Mouse (Mus musculus) right cerebral cortex, postnatal 10 days (tissue): ENCODE data around the gene Olfr1462.

ENCODE experiments used
- DNase-seq, 2 experiments: peaks; one replicate each; pipeline ENCODE4 v3.0.0; 2021; ENCODE audit warnings: low spot score in 2 of 2

The Olfr1462 gene

GRCm38 (mm10) chr19:13185434-13185833 is at the start of gene Olfr1462:
Gene Olfr1462 (plus strand): TSS chr19:13185734.
- no peak for DNase-seq

GRCm38 (mm10) chr19:13149449-13149848 is 36.1 kb upstream of the Olfr1462 start, which contains the start of gene Olfr1459:
Gene Olfr1459 (minus strand): TSS chr19:13149549.
- no peak for DNase-seq

- DNase-seq: no peak
Measured at GRCm38 (mm10) chr19:13162700-13163099, 22.8 kb upstream of the Olfr1462 start, which contains the start of gene Olfr1461. Gene Olfr1461 (plus strand): TSS chr19:13163000.

- DNase-seq: no peak
Measured at GRCm38 (mm10) chr19:13221666-13222065, 36.1 kb downstream of the Olfr1462 start.

GRCm38 (mm10) chr19:13231028-13231427 is 45.5 kb downstream of the Olfr1462 start, which contains the start of gene Olfr1463:
Gene Olfr1463 (plus strand): TSS chr19:13231328.
- no peak for DNase-seq
